Mouse (Mus musculus) myocyte (in vitro differentiated cells): ENCODE results near the gene Ccdc47.

Experiments
- E2F4 ChIP-seq: IDR thresholded peaks from one replicate; pipeline ENCODE4 v1.6.1; 2011; ENCODE audit warnings: mild to moderate bottlenecking, control low read depth, moderate library complexity; ENCODE audit not compliant: insufficient read depth
- MAX ChIP-seq: IDR thresholded peaks from one replicate; pipeline ENCODE4 v1.6.1; 2011; ENCODE audit warnings: low read depth, mild to moderate bottlenecking, control low read depth
- POLR2A ChIP-seq: IDR thresholded peaks from one replicate; pipeline ENCODE4 v1.6.1; 2011; ENCODE audit warnings: low read depth, mild to moderate bottlenecking, control low read depth, moderate library complexity; ENCODE audit not compliant: insufficient read length
- TCF12 ChIP-seq: IDR thresholded peaks from one replicate; pipeline ENCODE4 v1.6.1; 2011; ENCODE audit warnings: mild to moderate bottlenecking, control low read depth; ENCODE audit not compliant: poor library complexity, insufficient read depth, severe bottlenecking
- USF1 ChIP-seq: IDR thresholded peaks from one replicate; pipeline ENCODE4 v1.6.1; 2011; ENCODE audit warnings: low read depth, mild to moderate bottlenecking, control low read depth, moderate library complexity

GRCm38 (mm10) chr11:106159921-106160840, 56.0 kb downstream of the Ccdc47 start:
- TF ChIP-seq POLR2A, result peak; percentile 77
- TF ChIP-seq TCF12, result no peak
- TF ChIP-seq E2F4, result no peak
- no peak for TF ChIP-seq USF1
- TF ChIP-seq MAX, result no peak
